Mouse (Mus musculus) MEL (cell line): ENCODE data around the gene Mlxip.

Experiments used
- BHLHE40 ChIP-seq: IDR thresholded peaks from 2 replicates; pipeline ENCODE4 v1.6.1; 2012; ENCODE audit warnings: low read depth, mild to moderate bottlenecking, inconsistent platforms, low read length, improper control_type of control experiment, borderline replicate concordance
- CHD1 ChIP-seq: IDR thresholded peaks from 2 replicates; pipeline ENCODE4 v1.6.1; 2012; ENCODE audit warnings: low read depth, mild to moderate bottlenecking, inconsistent platforms, low read length, improper control_type of control experiment
- CHD2 ChIP-seq: IDR thresholded peaks from 2 replicates; pipeline ENCODE4 v1.6.1; 2011; ENCODE audit warnings: low read length, improper control_type of control experiment
- CTCF ChIP-seq, 3 experiments: IDR thresholded peaks in 2 of 3; conservative IDR thresholded peaks in 1 of 3; 2 replicates each; pipeline ENCODE4 v1.5.1; 2011 to 2012; ENCODE audit warnings: low read length in 3 of 3, low read depth in 2 of 3, mild to moderate bottlenecking in 2 of 3, improper control_type of control experiment in 1 of 3, inconsistent platforms in 1 of 3, mixed read lengths in 1 of 3, moderate library complexity in 1 of 3; ENCODE audit not compliant: control insufficient read depth in 1 of 3, insufficient read depth in 1 of 3, poor library complexity in 1 of 3, severe bottlenecking in 1 of 3
- EP300 ChIP-seq, 2 experiments: IDR thresholded peaks; 2 replicates each; pipeline ENCODE4 v1.6.1; 2011; ENCODE audit warnings: improper control_type of control experiment in 2 of 2, low read length in 2 of 2, low read depth in 1 of 2, mild to moderate bottlenecking in 1 of 2
- ETS1 ChIP-seq: IDR thresholded peaks from 2 replicates; pipeline ENCODE4 v1.6.1; 2012; ENCODE audit warnings: low read depth, mild to moderate bottlenecking, inconsistent platforms, low read length, improper control_type of control experiment, moderate library complexity
- MAFK ChIP-seq: IDR thresholded peaks from 2 replicates; pipeline ENCODE4 v1.6.1; 2011; ENCODE audit warnings: low read depth, mild to moderate bottlenecking, low read length, improper control_type of control experiment, borderline replicate concordance
- MAZ ChIP-seq: IDR thresholded peaks from 2 replicates; pipeline ENCODE4 v1.6.1; 2012; ENCODE audit warnings: low read depth, mild to moderate bottlenecking, inconsistent platforms, low read length, improper control_type of control experiment
- POLR2A ChIP-seq, 2 experiments: IDR thresholded peaks; 2 replicates each; pipeline ENCODE4 v1.6.1; 2011 to 2012; ENCODE audit warnings: low read length in 2 of 2, mild to moderate bottlenecking in 2 of 2, control low read depth in 1 of 2, improper control_type of control experiment in 1 of 2, low read depth in 1 of 2, moderate library complexity in 1 of 2; ENCODE audit not compliant: control insufficient read depth in 1 of 2, insufficient read depth in 1 of 2, poor library complexity in 1 of 2
- UBTF ChIP-seq: IDR thresholded peaks from 2 replicates; pipeline ENCODE4 v1.6.1; 2012; ENCODE audit warnings: low read depth, mild to moderate bottlenecking, inconsistent platforms, low read length, improper control_type of control experiment, moderate library complexity, borderline replicate concordance; ENCODE audit not compliant: insufficient read depth
- ZKSCAN1 ChIP-seq: IDR thresholded peaks from 2 replicates; pipeline ENCODE4 v1.6.1; 2012; ENCODE audit warnings: low read depth, mild to moderate bottlenecking, inconsistent platforms, low read length, improper control_type of control experiment, moderate library complexity

GRCm38 (mm10) chr5:123377120-123377955, 17.3 kb upstream of the Mlxip start:
- no peak for TF ChIP-seq MAZ
- TF ChIP-seq UBTF, result no peak
- no peak for TF ChIP-seq CHD1
- TF ChIP-seq BHLHE40, result no peak
- no peak for TF ChIP-seq ZKSCAN1
- TF ChIP-seq CTCF (IDR thresholded peaks at IDR 0.05 in 2 of 3, conservative IDR thresholded peaks at IDR 0.05 in 1 of 3; ENCODE audit: control insufficient read depth in 1 of 3, insufficient read depth in 1 of 3, low read depth in 2 of 3, low read length in 3 of 3, poor library complexity in 1 of 3, severe bottlenecking in 1 of 3), result peak; percentile 86 to 100 (median 96)
- no peak for TF ChIP-seq CHD2
- TF ChIP-seq EP300 (IDR thresholded peaks at IDR 0.05; ENCODE audit: low read depth in 1 of 2, low read length in 2 of 2), result no peak
- TF ChIP-seq POLR2A (IDR thresholded peaks at IDR 0.05; ENCODE audit: control insufficient read depth in 1 of 2, insufficient read depth in 1 of 2, low read depth in 1 of 2, low read length in 2 of 2, poor library complexity in 1 of 2), result no peak
- no peak for TF ChIP-seq ETS1
- no peak for TF ChIP-seq MAFK
